Mouse (Mus musculus) G1E (cell line): Measurements from ENCODE around the gene Zfp488.

Source experiments
- CTCF ChIP-seq: IDR thresholded peaks from 2 replicates; pipeline ENCODE4 v1.5.1; 2012; ENCODE audit warnings: low read depth, low read length, inconsistent platforms, mixed read lengths
- GATA1 ChIP-seq: IDR thresholded peaks from 2 replicates; pipeline ENCODE4 v1.6.1; 2012; ENCODE audit warnings: borderline replicate concordance, low read length, inconsistent platforms, mixed read lengths
- POLR2AphosphoS5 ChIP-seq: IDR thresholded peaks from 2 replicates; pipeline ENCODE4 v1.6.1; 2012; ENCODE audit warnings: low read depth, low read length, inconsistent platforms; ENCODE audit not compliant: insufficient replicate concordance
- TAL1 ChIP-seq: conservative IDR thresholded peaks from 2 replicates; pipeline ENCODE4 v1.6.1; 2012; ENCODE audit warnings: low read depth, low read length, inconsistent platforms, mixed read lengths

- TF ChIP-seq CTCF: no peak
- no peak for TF ChIP-seq TAL1
- TF ChIP-seq POLR2AphosphoS5: no peak
- no peak for TF ChIP-seq GATA1
Observed at GRCm38 (mm10) chr14:34026710-34027109, 48.1 kb upstream of the Zfp488 start.
